25 mouse cellular contexts compared by ENCODE assay signal in the genomic region with DNA sequence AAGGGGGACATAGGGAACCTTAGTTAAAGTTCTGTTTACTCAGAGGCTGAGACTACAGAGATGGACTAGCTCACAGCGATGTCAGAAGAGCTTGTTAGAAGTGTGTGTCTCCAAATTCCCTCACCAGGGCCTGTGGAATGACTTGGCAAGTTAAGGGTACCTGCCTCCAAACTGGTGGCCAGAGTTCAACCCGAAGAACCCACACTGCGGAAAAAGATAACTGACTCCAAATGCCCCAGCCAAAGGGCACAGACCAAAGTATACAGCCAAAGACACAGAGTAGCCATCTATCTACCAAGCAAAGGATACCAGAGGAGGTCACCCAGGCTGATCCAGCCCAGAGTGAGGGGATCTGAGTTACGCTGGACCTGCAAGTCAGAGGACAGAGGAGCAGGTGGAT. TPM values are rescaled to one million over a fixed set of nuclear protein-coding genes. Genes with fewer than 3 reads are reported as not detected.
"Had no signal": no experiment of that assay in that cellular context is flagged by ENCODE, and none has a peak within 500 bp of the region (broad histone marks: within the 10 kb centered on the region; RNA-seq: fewer than 3 reads in every experiment).

No protein-coding gene starts in this region.

- H3K4me2 ChIP-seq: liver, embryonic 13.5 days; lung, embryonic 14.5 days; midbrain, embryonic 12.5 days; midbrain, embryonic 15.5 days; neural tube, embryonic 12.5 days; neural tube, embryonic 15.5 days had no signal

- H3K9ac ChIP-seq: liver, embryonic 13.5 days; lung, embryonic 14.5 days; midbrain, embryonic 12.5 days; midbrain, embryonic 15.5 days; neural tube, embryonic 12.5 days; neural tube, embryonic 15.5 days had no signal

- H3K9me3 ChIP-seq: liver, embryonic 13.5 days; midbrain, embryonic 12.5 days; midbrain, embryonic 15.5 days; neural tube, embryonic 12.5 days; neural tube, embryonic 15.5 days had no signal

- H3K4me3 ChIP-seq: left cerebral cortex, adult 2 months; liver, embryonic 13.5 days; midbrain, embryonic 12.5 days; midbrain, embryonic 15.5 days; neural tube, embryonic 12.5 days; neural tube, embryonic 15.5 days had no signal

- H3K36me3 ChIP-seq: liver, embryonic 13.5 days; midbrain, embryonic 12.5 days; midbrain, embryonic 15.5 days; neural tube, embryonic 12.5 days; neural tube, embryonic 15.5 days had no signal

- H3K27ac ChIP-seq: hindbrain, postnatal 0 days; kidney, postnatal 0 days; left cerebral cortex, adult 2 months; liver, embryonic 13.5 days; macrophage; midbrain, embryonic 12.5 days; midbrain, embryonic 15.5 days; neural tube, embryonic 12.5 days; neural tube, embryonic 15.5 days had no signal

- ATAC-seq: hindbrain, postnatal 0 days; inflammation-experienced regulatory T-cells, adult 6 months; intestine, embryonic 16.5 days; lung, postnatal 0 days; midbrain, embryonic 15.5 days had no signal

- H3K27me3 ChIP-seq: liver, embryonic 13.5 days; midbrain, embryonic 12.5 days; midbrain, embryonic 15.5 days; neural tube, embryonic 12.5 days; neural tube, embryonic 15.5 days had no signal

- DNase-seq: liver, embryonic 13.5 days; lung, embryonic 14.5 days; right cerebral cortex, adult 18-20 months; right cerebral cortex, postnatal 14 days; thymus, adult 2 months; thymus, postnatal 14 days; thymus, postnatal 4 days had no signal

- H3K4me1 ChIP-seq: liver, embryonic 13.5 days; midbrain, embryonic 12.5 days; midbrain, embryonic 15.5 days; neural tube, embryonic 12.5 days; neural tube, embryonic 15.5 days had no signal

RNA-seq across cellular contexts. Expression of gene Ces2a, which starts 2.4 kb away (rescaled TPM):
- total RNA-seq: hindbrain, postnatal 0 days; layer of hippocampus, adult 18-20 months; layer of hippocampus, postnatal 36 days; left cerebral cortex, adult 2 months; left cerebral cortex, postnatal 10 days; left cerebral cortex, postnatal 36 days; megakaryocyte, adult 5-6 weeks had no signal
- polyA plus RNA-seq: hindbrain, postnatal 0 days; inflammation-experienced regulatory T-cells, adult 6 months; limb, embryonic 11.5 days; lung, embryonic 14.5 days; macrophage; midbrain, embryonic 12.5 days; midbrain, embryonic 15.5 days; neural tube, embryonic 12.5 days; spleen, adult 2 months had no signal
